Mouse (Mus musculus): Measurements from ENCODE around the gene Gmnc. TPM values are rescaled to one million over a fixed set of nuclear protein-coding genes. Genes with fewer than 3 reads are reported as not detected.

Gmnc gene
- total RNA-seq (2014; rRNA removed) (2.0 and 2.7 TPM in 2 replicates), polyA plus RNA-seq (2015; fragmentation: Nextera tagmentation; extraction: Ambion mirVana) (0.98 and 1.00 TPM in 2 replicates)

DNA sequence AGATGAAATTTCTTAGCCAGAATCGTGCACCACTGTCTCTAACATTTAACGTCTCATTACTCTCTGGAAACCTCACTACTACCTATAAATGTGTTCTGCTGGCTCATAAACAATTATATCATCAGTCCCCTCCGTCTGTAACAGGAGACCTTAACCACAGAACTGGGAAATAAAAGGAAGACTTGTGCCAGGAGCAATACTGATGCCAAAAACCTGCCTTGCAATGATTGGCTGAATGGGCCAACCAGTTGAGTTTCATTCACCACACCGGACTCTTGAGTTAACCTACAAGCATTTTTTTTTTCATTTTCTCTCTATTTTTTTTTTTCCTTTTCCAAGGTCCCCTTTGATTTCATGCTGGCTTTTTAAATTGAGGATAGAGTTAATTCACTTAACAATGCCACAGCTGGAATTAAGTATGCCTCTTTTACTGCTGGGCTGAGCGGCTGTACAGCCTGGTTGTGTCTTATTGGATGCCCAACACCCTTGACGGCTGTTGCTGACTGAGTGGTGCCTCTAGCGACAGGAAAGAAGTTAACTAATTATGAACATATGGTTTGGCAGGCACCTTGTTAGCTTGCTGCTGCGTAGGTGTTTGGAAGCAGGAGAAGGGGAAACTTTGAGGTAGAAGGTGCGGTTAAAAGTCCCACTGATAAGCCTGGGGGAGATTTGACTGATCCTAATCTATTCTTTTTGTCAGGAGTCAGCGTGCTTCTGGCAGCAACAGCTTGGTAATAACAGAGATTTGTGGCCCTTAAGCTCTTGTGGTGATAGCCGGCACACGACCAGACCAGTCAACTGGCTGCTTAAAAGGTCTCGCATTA, at the start of gene Gmnc:
Gene Gmnc (minus strand): TSS at position 176 of the 824 bp plus-strand sequence.
- H3K4me2 ChIP-seq (ENCODE audit: low read depth, low read length): no peak within 1 kb of the TSS
- 0 out of 2 replicates have a peak, but pooled peaks cover 4% of the 10 kb centered on the region for H3K4me1 ChIP-seq (ENCODE audit: insufficient read depth, low read length)
- ATAC-seq (no peak), DNase-seq (ENCODE audit: low spot score) (peak; percentile 18)
- no peak within 1 kb of the TSS for H3K4me3 ChIP-seq (ENCODE audit: low read length)
- no peaks in the 10 kb centered on the region for H3K27me3 ChIP-seq (ENCODE audit: insufficient read depth, low read length)
- H3K9me3 ChIP-seq (ENCODE audit: low read length): no peaks in the 10 kb centered on the region
- WGBS: 41% methylated on average over 13 of the region's 13 CpGs
- H3K36me3 ChIP-seq (ENCODE audit: insufficient read depth, low read length): no peaks in the 10 kb centered on the region
- H3K27ac ChIP-seq: no peak within 1 kb of the TSS
- peak; percentile 18; the same call in 1 of the 2 replicates for TF ChIP-seq CTCF (IDR thresholded peaks at IDR 0.05; ENCODE audit: low read depth)
- H3K9ac ChIP-seq (replicated peaks; ENCODE audit: low read length): no peak within 1 kb of the TSS

DNA sequence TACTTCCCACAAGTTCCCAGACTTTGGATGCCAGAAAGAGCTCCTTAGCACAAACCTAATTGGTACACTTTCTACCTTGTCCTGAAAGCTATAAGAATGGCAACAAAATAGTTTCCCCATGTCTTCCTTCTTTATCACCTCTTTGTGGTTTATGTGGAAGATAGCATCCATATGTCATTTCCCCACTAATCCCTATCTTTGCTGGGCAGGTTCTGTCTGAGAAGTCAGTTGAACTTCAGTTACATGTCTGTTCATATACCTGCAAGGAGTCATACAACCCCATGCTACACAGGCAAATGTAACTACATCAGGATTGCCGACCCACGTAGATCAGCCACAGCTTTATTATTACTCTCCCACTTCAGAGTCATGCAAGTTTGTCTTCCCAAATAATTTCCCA, 35.8 kb upstream of the Gmnc start:
- H3K9me3 ChIP-seq (ENCODE audit: low read length): no peaks in the 10 kb centered on the region
- H3K4me1 ChIP-seq (ENCODE audit: insufficient read depth, low read length): no peaks in the 10 kb centered on the region
- TF ChIP-seq CTCF (IDR thresholded peaks at IDR 0.05; ENCODE audit: low read depth): no peak
- no peak overlapping the region for H3K27ac ChIP-seq
- no peak overlapping the region for H3K4me2 ChIP-seq (ENCODE audit: low read depth, low read length)
- no peak overlapping the region for H3K4me3 ChIP-seq (ENCODE audit: low read length)
- no peak for ATAC-seq
- 95% methylated on average over 2 of the region's 2 CpGs for WGBS
- no peak for DNase-seq (ENCODE audit: low spot score)
- no peaks in the 10 kb centered on the region for H3K27me3 ChIP-seq (ENCODE audit: insufficient read depth, low read length)
- H3K36me3 ChIP-seq (ENCODE audit: insufficient read depth, low read length): no peaks in the 10 kb centered on the region
- H3K9ac ChIP-seq (replicated peaks; ENCODE audit: low read length): no peak overlapping the region

DNA sequence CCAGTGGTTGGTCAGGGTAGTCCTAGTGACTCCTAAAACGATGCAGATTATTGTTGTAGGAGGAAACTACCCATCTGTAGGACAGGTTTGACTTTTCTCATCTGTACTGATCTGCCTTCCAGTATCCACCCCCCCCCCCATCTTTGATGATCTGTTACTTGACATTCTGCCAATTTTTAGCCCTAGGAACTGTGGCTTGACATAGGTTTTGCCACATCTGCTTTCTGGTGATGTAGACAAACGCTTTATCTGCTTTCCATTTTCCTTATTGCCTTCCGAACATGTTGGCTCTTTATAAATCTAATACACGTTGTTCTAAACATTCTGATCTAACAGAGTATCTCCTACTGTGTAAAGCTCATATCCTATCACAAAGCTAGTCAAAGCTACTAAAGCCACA, 34.8 kb upstream of the Gmnc start:
- ATAC-seq (no peak), DNase-seq (ENCODE audit: low spot score) (no peak)
- no peaks in the 10 kb centered on the region for H3K27me3 ChIP-seq (ENCODE audit: insufficient read depth, low read length)
- H3K4me3 ChIP-seq (ENCODE audit: low read length): no peak overlapping the region
- no peaks in the 10 kb centered on the region for H3K36me3 ChIP-seq (ENCODE audit: insufficient read depth, low read length)
- H3K9me3 ChIP-seq (ENCODE audit: low read length): no peaks in the 10 kb centered on the region
- no peak overlapping the region for H3K4me2 ChIP-seq (ENCODE audit: low read depth, low read length)
- H3K4me1 ChIP-seq (ENCODE audit: insufficient read depth, low read length): no peaks in the 10 kb centered on the region
- H3K9ac ChIP-seq (replicated peaks; ENCODE audit: low read length): no peak overlapping the region
- no peak for TF ChIP-seq CTCF (IDR thresholded peaks at IDR 0.05; ENCODE audit: low read depth)
- WGBS: 85% methylated on average over 4 of the region's 4 CpGs
- H3K27ac ChIP-seq: no peak overlapping the region

DNA sequence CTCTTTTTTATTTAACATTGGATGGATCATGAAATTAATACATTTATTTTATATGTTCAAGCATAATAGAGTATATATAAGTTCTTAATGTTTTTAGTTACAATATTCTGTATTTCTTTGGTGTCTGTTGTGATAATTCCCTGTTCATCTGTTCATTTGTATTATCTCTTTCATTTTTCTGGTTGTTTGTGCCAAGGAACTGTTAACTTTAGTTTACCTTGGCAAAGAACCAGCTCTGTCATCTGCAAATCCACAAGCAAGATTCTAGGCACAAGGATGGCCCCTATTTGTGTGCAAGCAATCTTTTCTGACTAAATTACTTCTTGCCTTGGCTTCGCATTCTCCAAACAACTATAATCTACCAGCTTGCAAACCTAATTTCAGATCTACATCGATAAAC, 31.3 kb upstream of the Gmnc start:
- DNase-seq (ENCODE audit: low spot score) (no peak), ATAC-seq (no peak)
- 89% methylated on average over 2 of the region's 2 CpGs for WGBS
- Histone ChIP-seq H3K4me3 (ENCODE audit: low read length) (no peak overlapping the region), H3K4me2 (ENCODE audit: low read depth, low read length) (no peak overlapping the region), H3K9ac (replicated peaks; ENCODE audit: low read length) (no peak overlapping the region), H3K9me3 (ENCODE audit: low read length) (no peaks in the 10 kb centered on the region), H3K36me3 (ENCODE audit: insufficient read depth, low read length) (no peaks in the 10 kb centered on the region), H3K27ac (no peak overlapping the region), H3K27me3 (ENCODE audit: insufficient read depth, low read length) (no peaks in the 10 kb centered on the region), H3K4me1 (ENCODE audit: insufficient read depth, low read length) (no peaks in the 10 kb centered on the region)
- no peak for TF ChIP-seq CTCF (IDR thresholded peaks at IDR 0.05; ENCODE audit: low read depth)

DNA sequence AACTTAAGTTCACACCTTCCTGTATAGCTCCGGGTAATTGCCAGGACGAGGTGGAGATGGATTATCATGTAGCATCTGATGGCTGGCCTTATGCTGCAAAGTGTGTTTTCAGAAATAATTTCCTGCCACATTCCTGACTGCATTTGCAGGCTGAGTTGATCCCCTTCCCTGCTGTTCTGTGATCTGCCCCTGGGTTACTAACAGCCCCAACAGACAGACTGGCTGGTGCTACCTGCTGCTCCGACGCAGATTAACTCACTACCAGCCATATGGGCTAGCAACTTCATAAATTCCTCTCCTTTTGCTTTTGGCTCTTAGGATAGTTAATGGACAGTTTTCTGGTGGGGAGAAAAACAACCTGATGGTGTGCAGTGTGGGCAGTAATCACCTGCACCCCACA, 25.9 kb upstream of the Gmnc start:
- no peak for ATAC-seq
- Histone ChIP-seq H3K27me3 (ENCODE audit: insufficient read depth, low read length) (no peaks in the 10 kb centered on the region), H3K4me3 (ENCODE audit: low read length) (no peak overlapping the region), H3K9me3 (ENCODE audit: low read length) (no peaks in the 10 kb centered on the region), H3K4me2 (ENCODE audit: low read depth, low read length) (no peak overlapping the region), H3K36me3 (ENCODE audit: insufficient read depth, low read length) (no peaks in the 10 kb centered on the region), H3K9ac (replicated peaks; ENCODE audit: low read length) (no peak overlapping the region), H3K4me1 (ENCODE audit: insufficient read depth, low read length) (no peaks in the 10 kb centered on the region), H3K27ac (no peak overlapping the region)
- no peak for TF ChIP-seq CTCF (IDR thresholded peaks at IDR 0.05; ENCODE audit: low read depth)
- 36% methylated on average over 4 of the region's 4 CpGs for WGBS
- peak; percentile 34 for DNase-seq (ENCODE audit: low spot score)

DNA sequence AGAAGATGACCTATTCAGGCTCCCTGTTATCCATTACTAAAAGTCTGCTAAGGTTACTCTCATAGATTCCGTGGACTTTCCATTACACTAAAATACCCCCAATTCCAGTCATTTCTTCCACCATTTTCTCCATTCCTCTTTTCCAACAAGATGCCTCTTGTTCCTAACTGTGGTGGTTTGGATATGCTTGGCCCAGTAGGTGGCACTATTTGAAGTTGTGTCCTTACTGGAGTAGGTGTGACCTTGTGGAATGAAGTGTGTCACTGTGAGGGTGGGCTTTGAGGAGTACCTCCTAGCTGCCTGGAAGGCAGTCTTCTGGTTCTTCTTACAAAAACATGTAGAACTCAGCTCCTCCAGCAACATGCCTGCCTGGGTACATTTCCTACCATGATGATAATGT, 11.3 kb upstream of the Gmnc start:
- Histone ChIP-seq H3K4me1 (ENCODE audit: insufficient read depth, low read length) (peaks cover 5% of the 10 kb centered on the region; the same call in 1 of the 2 replicates), H3K4me3 (ENCODE audit: low read length) (no peak overlapping the region), H3K9ac (replicated peaks; ENCODE audit: low read length) (no peak overlapping the region), H3K27ac (no peak overlapping the region), H3K9me3 (ENCODE audit: low read length) (no peaks in the 10 kb centered on the region), H3K4me2 (ENCODE audit: low read depth, low read length) (no peak overlapping the region), H3K36me3 (ENCODE audit: insufficient read depth, low read length) (no peaks in the 10 kb centered on the region), H3K27me3 (ENCODE audit: insufficient read depth, low read length) (no peaks in the 10 kb centered on the region)
- TF ChIP-seq CTCF (IDR thresholded peaks at IDR 0.05; ENCODE audit: low read depth): no peak
- DNase-seq (ENCODE audit: low spot score) (no peak), ATAC-seq (no peak)
- 81% methylated on average over 1 of the region's 1 CpGs for WGBS

DNA sequence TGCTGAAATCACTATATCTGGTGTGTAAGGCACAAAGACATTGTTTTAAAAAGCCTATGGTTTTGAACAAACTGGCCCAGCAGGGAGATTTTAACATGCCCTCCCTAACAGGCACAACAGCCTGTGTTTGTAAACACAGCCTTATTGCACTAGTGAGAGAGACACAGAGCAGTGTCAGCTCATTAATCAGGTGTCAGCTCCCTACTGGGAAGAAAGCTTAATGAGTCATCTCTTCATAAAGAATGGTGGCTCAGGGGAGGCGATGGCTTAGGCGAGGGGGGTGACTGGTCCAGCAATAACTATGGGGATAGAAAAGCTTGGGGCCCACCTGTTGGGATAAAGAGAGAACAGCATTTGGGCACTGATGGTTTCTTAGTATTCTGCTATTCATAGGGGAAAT, 8.1 kb upstream of the Gmnc start:
- Histone ChIP-seq H3K4me2 (ENCODE audit: low read depth, low read length) (no peak overlapping the region), H3K9me3 (ENCODE audit: low read length) (no peaks in the 10 kb centered on the region), H3K4me3 (ENCODE audit: low read length) (no peak overlapping the region), H3K4me1 (ENCODE audit: insufficient read depth, low read length) (peaks cover 5% of the 10 kb centered on the region; the same call in 1 of the 2 replicates), H3K9ac (replicated peaks; ENCODE audit: low read length) (no peak overlapping the region), H3K36me3 (ENCODE audit: insufficient read depth, low read length) (no peaks in the 10 kb centered on the region), H3K27me3 (ENCODE audit: insufficient read depth, low read length) (no peaks in the 10 kb centered on the region), H3K27ac (no peak overlapping the region)
- ATAC-seq (peak; percentile 53), DNase-seq (ENCODE audit: low spot score) (peak; percentile 69)
- WGBS: 2% methylated on average over 2 of the region's 2 CpGs
- no peak for TF ChIP-seq CTCF (IDR thresholded peaks at IDR 0.05; ENCODE audit: low read depth)

Measured in hindbrain, postnatal 0 days (tissue).